Mouse (Mus musculus): Measurements from ENCODE around the gene Eif4e2. TPM values are rescaled to one million over a fixed set of nuclear protein-coding genes. Genes with fewer than 3 reads are reported as not detected.

Gene Eif4e2
- polyA plus RNA-seq (2011; ENCODE audit: insufficient read depth, insufficient read length, low replicate concordance, missing spikeins), result 47.4 and 67.2 TPM in 2 replicates

- Histone ChIP-seq H3K4me3 (replicated peaks; ENCODE audit: control insufficient read depth, low read depth, low read length) (peak within 1 kb of the TSS; percentile 93), H3K4me1 (ENCODE audit: control insufficient read depth, insufficient read depth, low read length) (peaks cover 1% of the 10 kb centered on the region; the same call in 1 of the 2 replicates), H3K27ac (ENCODE audit: control insufficient read depth, insufficient read depth, low read depth, low read length, poor library complexity) (peak within 1 kb of the TSS; percentile 96)
- WGBS, result under 1% methylated on average over 99 of the region's 99 CpGs
- TF ChIP-seq CTCF (IDR thresholded peaks at IDR 0.05; ENCODE audit: control insufficient read depth, insufficient read depth, low read length) (no peak), POLR2A (IDR thresholded peaks at IDR 0.05; ENCODE audit: borderline replicate concordance, control insufficient read depth, low read depth, low read length) (peak; percentile 91; the same call in 1 of the 2 replicates)
These were observed at the start of gene Eif4e2 for GRCm38 (mm10) chr1:87213735-87214704. Eif4e2 (plus strand) TSS chr1:87213914.

- no peak for TF ChIP-seq CTCF (IDR thresholded peaks at IDR 0.05; ENCODE audit: control insufficient read depth, insufficient read depth, low read length)
- no peak for TF ChIP-seq POLR2A (IDR thresholded peaks at IDR 0.05; ENCODE audit: borderline replicate concordance, control insufficient read depth, low read depth, low read length)
- Histone ChIP-seq H3K4me3 (replicated peaks; ENCODE audit: control insufficient read depth, low read depth, low read length) (no peak overlapping the region), H3K27ac (ENCODE audit: control insufficient read depth, insufficient read depth, low read depth, low read length, poor library complexity) (no peak overlapping the region), H3K4me1 (ENCODE audit: control insufficient read depth, insufficient read depth, low read length) (no peaks in the 10 kb centered on the region)
- 53% methylated on average over 11 of the region's 11 CpGs for WGBS
These were observed 49.4 kb upstream of the Eif4e2 start for GRCm38 (mm10) chr1:87164164-87164795.

GRCm38 (mm10) chr1:87164796-87165184, 48.9 kb upstream of the Eif4e2 start:
- Histone ChIP-seq H3K4me1 (ENCODE audit: control insufficient read depth, insufficient read depth, low read length) (no peaks in the 10 kb centered on the region), H3K27ac (ENCODE audit: control insufficient read depth, insufficient read depth, low read depth, low read length, poor library complexity) (no peak overlapping the region), H3K4me3 (replicated peaks; ENCODE audit: control insufficient read depth, low read depth, low read length) (no peak overlapping the region)
- TF ChIP-seq CTCF (IDR thresholded peaks at IDR 0.05; ENCODE audit: control insufficient read depth, insufficient read depth, low read length), result no peak
- no peak for TF ChIP-seq POLR2A (IDR thresholded peaks at IDR 0.05; ENCODE audit: borderline replicate concordance, control insufficient read depth, low read depth, low read length)
- WGBS, result 51% methylated on average over 9 of the region's 9 CpGs

GRCm38 (mm10) chr1:87170458-87170857, 43.3 kb upstream of the Eif4e2 start:
- 20% methylated on average over 19 of the region's 19 CpGs for WGBS
- Histone ChIP-seq H3K4me3 (replicated peaks; ENCODE audit: control insufficient read depth, low read depth, low read length) (no peak overlapping the region), H3K4me1 (ENCODE audit: control insufficient read depth, insufficient read depth, low read length) (no peaks in the 10 kb centered on the region), H3K27ac (ENCODE audit: control insufficient read depth, insufficient read depth, low read depth, low read length, poor library complexity) (no peak overlapping the region)
- TF ChIP-seq CTCF (IDR thresholded peaks at IDR 0.05; ENCODE audit: control insufficient read depth, insufficient read depth, low read length), result no peak
- no peak for TF ChIP-seq POLR2A (IDR thresholded peaks at IDR 0.05; ENCODE audit: borderline replicate concordance, control insufficient read depth, low read depth, low read length)

GRCm38 (mm10) chr1:87171312-87171711, 42.4 kb upstream of the Eif4e2 start:
- no peaks in the 10 kb centered on the region for H3K4me1 ChIP-seq (ENCODE audit: control insufficient read depth, insufficient read depth, low read length)
- TF ChIP-seq CTCF (IDR thresholded peaks at IDR 0.05; ENCODE audit: control insufficient read depth, insufficient read depth, low read length) (no peak), POLR2A (IDR thresholded peaks at IDR 0.05; ENCODE audit: borderline replicate concordance, control insufficient read depth, low read depth, low read length) (no peak)
- H3K4me3 ChIP-seq (replicated peaks; ENCODE audit: control insufficient read depth, low read depth, low read length), result no peak overlapping the region
- H3K27ac ChIP-seq (ENCODE audit: control insufficient read depth, insufficient read depth, low read depth, low read length, poor library complexity), result no peak overlapping the region
- 83% methylated on average over 1 of the region's 1 CpGs for WGBS

- WGBS, result 64% methylated on average over 9 of the region's 9 CpGs
- Histone ChIP-seq H3K27ac (ENCODE audit: control insufficient read depth, insufficient read depth, low read depth, low read length, poor library complexity) (no peak overlapping the region), H3K4me1 (ENCODE audit: control insufficient read depth, insufficient read depth, low read length) (no peaks in the 10 kb centered on the region), H3K4me3 (replicated peaks; ENCODE audit: control insufficient read depth, low read depth, low read length) (no peak overlapping the region)
- TF ChIP-seq CTCF (IDR thresholded peaks at IDR 0.05; ENCODE audit: control insufficient read depth, insufficient read depth, low read length) (no peak), POLR2A (IDR thresholded peaks at IDR 0.05; ENCODE audit: borderline replicate concordance, control insufficient read depth, low read depth, low read length) (no peak)
These were observed 41.4 kb upstream of the Eif4e2 start for GRCm38 (mm10) chr1:87172316-87172715.

- peak; percentile 41; the same call in 1 of the 2 replicates for TF ChIP-seq CTCF (IDR thresholded peaks at IDR 0.05; ENCODE audit: control insufficient read depth, insufficient read depth, low read length)
- TF ChIP-seq POLR2A (IDR thresholded peaks at IDR 0.05; ENCODE audit: borderline replicate concordance, control insufficient read depth, low read depth, low read length), result no peak
- WGBS, result 34% methylated on average over 28 of the region's 28 CpGs
- Histone ChIP-seq H3K27ac (ENCODE audit: control insufficient read depth, insufficient read depth, low read depth, low read length, poor library complexity) (no peak overlapping the region), H3K4me3 (replicated peaks; ENCODE audit: control insufficient read depth, low read depth, low read length) (no peak overlapping the region), H3K4me1 (ENCODE audit: control insufficient read depth, insufficient read depth, low read length) (no peaks in the 10 kb centered on the region)
These were observed 39.4 kb upstream of the Eif4e2 start for GRCm38 (mm10) chr1:87174006-87174955.

All from bone marrow, adult 2 months (tissue).